Mouse (Mus musculus) lung, adult 2 months (tissue): Measurements from ENCODE around the gene Lypd6b. TPM values are rescaled to one million over a fixed set of nuclear protein-coding genes. Genes with fewer than 3 reads are reported as not detected.

Experiments
- DNase-seq: peaks from one replicate; pipeline ENCODE4 v3.0.0; 2022
- H3K4me1 ChIP-seq: fragments of 200-500 bp; 2 replicates; pipeline ENCODE4 v1.6.1; 2011; ENCODE audit warnings: low read length; ENCODE audit not compliant: control insufficient read depth, insufficient read depth
- H3K4me3 ChIP-seq: fragments of 200-500 bp; replicated peaks from 2 replicates; pipeline ENCODE3; 2011; ENCODE audit warnings: low read depth, mild to moderate bottlenecking, control low read depth, low read length; ENCODE audit errors: extremely low read depth
- CTCF ChIP-seq: fragments of 200-500 bp; IDR thresholded peaks from 2 replicates; pipeline ENCODE4 v1.5.1; 2011; ENCODE audit warnings: mild to moderate bottlenecking, low read length, control low read depth; ENCODE audit not compliant: insufficient read depth
- POLR2A ChIP-seq: fragments of 200-500 bp; IDR thresholded peaks from 2 replicates; pipeline ENCODE4 v1.6.1; 2011; ENCODE audit warnings: low read depth, mild to moderate bottlenecking, control low read depth, low read length, borderline replicate concordance; ENCODE audit errors: extremely low read depth
- WGBS: fragments of 180-500 bp; shearing (Covaris S2); methylation state at CpG from one replicate; pipeline ENCODE4 v1.1.7; 2018; 5-methylcytosine and 5-hydroxymethylcytosine counted together
- polyA plus RNA-seq: library from polyadenylated mRNA; depleted of rRNA; stranded (reverse); fragments of >200 nt; gene quantifications from 2 replicates; pipeline ENCODE4 v1.2.3, GENCODE M21; 2012

Lypd6b gene
- polyA plus RNA-seq, 1 experiment = 1.5 TPM

- WGBS = 39% methylated on average over 11 of the region's 11 CpGs
- Histone ChIP-seq H3K4me3 (no peak overlapping the region), H3K4me1 (no peaks in the 10 kb centered on the region)
- TF ChIP-seq POLR2A (no peak), CTCF (no peak)
- DNase-seq = no peak
These were observed 72.9 kb downstream of the Lypd6b start for GRCm38 (mm10) chr2:49860219-49860962.

- Histone ChIP-seq H3K4me3 (no peak overlapping the region), H3K4me1 (no peaks in the 10 kb centered on the region)
- no peak for TF ChIP-seq POLR2A
- no peak for TF ChIP-seq CTCF
- no peak for DNase-seq
- 22% methylated on average over 10 of the region's 12 CpGs for WGBS
These were observed 73.6 kb downstream of the Lypd6b start for GRCm38 (mm10) chr2:49860969-49861592.

- TF ChIP-seq CTCF (no peak), POLR2A (no peak)
- Histone ChIP-seq H3K4me3 (no peak overlapping the region), H3K4me1 (no peaks in the 10 kb centered on the region)
- 38% methylated on average over 8 of the region's 8 CpGs for WGBS
- DNase-seq = no peak
These were observed 74.2 kb downstream of the Lypd6b start for GRCm38 (mm10) chr2:49861658-49862057.

GRCm38 (mm10) chr2:49868116-49868858 lies 80.8 kb downstream of the Lypd6b start:
- DNase-seq = no peak
- H3K4me1 ChIP-seq = no peaks in the 10 kb centered on the region
- 86% methylated on average over 9 of the region's 9 CpGs for WGBS
- H3K4me3 ChIP-seq = no peak overlapping the region
- no peak for TF ChIP-seq CTCF
- TF ChIP-seq POLR2A = no peak

GRCm38 (mm10) chr2:49869044-49869443 lies 81.6 kb downstream of the Lypd6b start:
- DNase-seq = no peak
- WGBS = 80% methylated on average over 7 of the region's 7 CpGs
- TF ChIP-seq POLR2A (no peak), CTCF (no peak)
- no peaks in the 10 kb centered on the region for H3K4me1 ChIP-seq
- H3K4me3 ChIP-seq = no peak overlapping the region

- 75% methylated on average over 10 of the region's 10 CpGs for WGBS
- Histone ChIP-seq H3K4me3 (no peak overlapping the region), H3K4me1 (no peaks in the 10 kb centered on the region)
- TF ChIP-seq POLR2A (no peak), CTCF (no peak)
- DNase-seq = no peak
These were observed 82.5 kb downstream of the Lypd6b start for GRCm38 (mm10) chr2:49869782-49870514.

GRCm38 (mm10) chr2:49871012-49871411 lies 83.5 kb downstream of the Lypd6b start:
- Histone ChIP-seq H3K4me1 (no peaks in the 10 kb centered on the region), H3K4me3 (no peak overlapping the region)
- no peak for DNase-seq
- TF ChIP-seq CTCF (no peak), POLR2A (no peak)
- WGBS = 68% methylated on average over 1 of the region's 1 CpGs

GRCm38 (mm10) chr2:49880507-49880906 lies 93.0 kb downstream of the Lypd6b start:
- no peak overlapping the region for H3K4me3 ChIP-seq
- no peak for DNase-seq
- WGBS = 47% methylated on average over 9 of the region's 9 CpGs
- no peak for TF ChIP-seq CTCF
- TF ChIP-seq POLR2A = no peak
- no peaks in the 10 kb centered on the region for H3K4me1 ChIP-seq

- H3K4me1 ChIP-seq = no peaks in the 10 kb centered on the region
- TF ChIP-seq POLR2A = no peak
- TF ChIP-seq CTCF = no peak
- 86% methylated on average over 1 of the region's 1 CpGs for WGBS
- no peak overlapping the region for H3K4me3 ChIP-seq
- no peak for DNase-seq
These were observed 93.5 kb downstream of the Lypd6b start for GRCm38 (mm10) chr2:49881002-49881401.
